Mouse (Mus musculus): ENCODE data around the gene Cdr2.

GRCm38 (mm10) chr7:120991191-120991590 is 9.1 kb upstream of the Cdr2 start:
- TF ChIP-seq POLR2A (IDR thresholded peaks at IDR 0.05; ENCODE audit: insufficient read depth, low read depth, low read length) (no peak), CTCF (IDR thresholded peaks at IDR 0.05; ENCODE audit: insufficient read depth, low read depth, low read length) (no peak)

Data from olfactory bulb, adult 2 months (tissue).